Mouse (Mus musculus) left cerebral cortex, postnatal 4 days (tissue): ENCODE results near the gene Cx3cr1. TPM values are rescaled to one million over a fixed set of nuclear protein-coding genes. Genes with fewer than 3 reads are reported as not detected.

ENCODE experiments used
- DNase-seq: peaks from one replicate; pipeline ENCODE4 v3.0.0-alpha.2; 2022
- intact Hi-C: fragments of 180-260 bp; cut with DNase I; formaldehyde crosslinking; loops from one replicate; pipeline ENCODE4 v1.15.1; 2025
- total RNA-seq, 2 experiments: library from RNA; stranded (reverse); gene quantifications; 2 replicates each; pipeline ENCODE4 v1.2.3; 2021

Cx3cr1 gene
- total RNA-seq, 2 experiments from 2014 or later: 9.7 to 11.2 TPM

- DNase-seq: peak; percentile 46
- intact Hi-C loops: no loop called here
Observed at GRCm38 (mm10) chr9:120001945-120002725, 67.5 kb downstream of the Cx3cr1 start.

- DNase-seq: no peak
- intact Hi-C loops: no loop called here
Observed at GRCm38 (mm10) chr9:120000761-120001160, 68.9 kb downstream of the Cx3cr1 start.

GRCm38 (mm10) chr9:119999636-120000035, 70.0 kb downstream of the Cx3cr1 start:
- intact Hi-C loops: no loop called here
- DNase-seq: no peak

- intact Hi-C loops: no loop called here
- no peak for DNase-seq
Observed at GRCm38 (mm10) chr9:119998776-119999175, 70.9 kb downstream of the Cx3cr1 start.

- intact Hi-C loops: no loop called here
- no peak for DNase-seq
Observed at GRCm38 (mm10) chr9:119996080-119996479, 73.6 kb downstream of the Cx3cr1 start.

GRCm38 (mm10) chr9:119994207-119994606, 75.5 kb downstream of the Cx3cr1 start:
- intact Hi-C loops: no loop called here
- DNase-seq: no peak

- DNase-seq: no peak
- intact Hi-C loops: no loop called here
Observed at GRCm38 (mm10) chr9:119993092-119993844, 76.4 kb downstream of the Cx3cr1 start.

GRCm38 (mm10) chr9:119991310-119991709, 78.4 kb downstream of the Cx3cr1 start:
- intact Hi-C loops: no loop called here
- no peak for DNase-seq

- no peak for DNase-seq
- intact Hi-C loops: no loop called here
Observed at GRCm38 (mm10) chr9:119988304-119988703, 81.4 kb downstream of the Cx3cr1 start.

GRCm38 (mm10) chr9:119985881-119986574, 83.7 kb downstream of the Cx3cr1 start:
- no peak for DNase-seq
- intact Hi-C loops: no loop called here

- intact Hi-C loops: no loop called here
- no peak for DNase-seq
Observed at GRCm38 (mm10) chr9:119984536-119985011, 85.1 kb downstream of the Cx3cr1 start, which contains the start of gene Csrnp1. Csrnp1 (minus strand) TSS chr9:119984658.

- DNase-seq: peak; percentile 65
- intact Hi-C loops: no loop called here
Observed at GRCm38 (mm10) chr9:119983585-119984535, 85.8 kb downstream of the Cx3cr1 start.

GRCm38 (mm10) chr9:119982956-119983551, 86.6 kb downstream of the Cx3cr1 start:
- intact Hi-C loops: no loop called here
- no peak for DNase-seq

- intact Hi-C loops: no loop called here
- peak; percentile 74 for DNase-seq
Observed at GRCm38 (mm10) chr9:119982241-119982811, 87.4 kb downstream of the Cx3cr1 start.

- DNase-seq: peak; percentile 49
- intact Hi-C loops: no loop called here
Observed at GRCm38 (mm10) chr9:119981183-119982179, 88.2 kb downstream of the Cx3cr1 start.

GRCm38 (mm10) chr9:119980770-119981182, 88.9 kb downstream of the Cx3cr1 start:
- DNase-seq: peak; percentile 28
- intact Hi-C loops: no loop called here

- DNase-seq: no peak
- intact Hi-C loops: no loop called here
Observed at GRCm38 (mm10) chr9:119979749-119980148, 89.9 kb downstream of the Cx3cr1 start.
